Mouse (Mus musculus) T-helper 1 cell (primary cell): ENCODE measurements at regions not wholly inside any gene's neighbourhood (a gene's known extent, or its start where the extent isn't known, plus 50 kb on each side); places are given as distances from the start of the nearest gene placed in this dataset.

ENCODE experiments used
- in situ Hi-C: fragments of 300-600 bp; cut with MboI, MseI; formaldehyde crosslinking; loops from one replicate; pipeline ENCODE4 v1.15.1; 2025; ENCODE audit warnings: high pct_unique_total_duplicates

DNA sequence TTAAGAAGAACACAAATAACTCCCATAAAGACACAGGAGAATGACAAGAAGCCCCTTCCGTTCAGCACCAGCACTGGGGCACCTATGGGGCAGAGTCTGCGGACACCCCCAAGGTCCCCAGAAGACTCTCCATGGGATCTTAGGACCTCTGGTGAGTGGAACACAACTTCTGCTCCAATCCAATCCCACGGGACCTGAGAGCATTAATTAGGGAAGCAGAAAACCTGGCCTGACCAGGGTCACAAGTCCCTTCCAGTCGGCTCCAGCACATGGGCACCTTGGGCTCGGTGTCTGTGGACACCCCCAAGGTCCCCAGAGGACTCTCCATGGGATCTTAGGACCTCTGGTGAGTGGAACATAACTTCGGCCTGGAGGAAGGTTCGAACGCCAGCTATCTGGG lies 59.0 kb upstream of the Btbd35f25 start:
- in situ Hi-C loops, result loop anchor here (10.0 kb wide), 4 partner anchors 61 to 699 kb away; partner anchors contain the start of gene Btbd35f25

DNA sequence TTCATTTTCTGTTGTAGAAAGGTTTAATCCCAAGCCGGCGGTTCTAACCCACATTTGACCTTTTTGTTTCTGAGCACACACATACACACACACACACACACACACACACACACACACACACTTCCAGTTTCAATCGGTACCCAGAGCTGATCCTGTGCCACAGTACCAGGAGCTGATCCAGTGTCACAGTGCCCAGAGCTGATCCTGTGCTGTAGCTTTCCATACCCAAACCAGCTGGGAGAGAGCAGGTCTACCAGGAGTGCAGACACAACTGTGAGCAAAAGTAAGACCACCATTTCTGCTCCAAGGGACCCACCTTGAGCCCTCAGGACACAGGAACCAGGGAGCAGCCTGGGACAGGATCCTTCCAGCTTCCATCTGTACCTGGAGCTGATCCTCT lies 58.3 kb upstream of the Btbd35f25 start:
- in situ Hi-C loops, result loop anchor here (10.0 kb wide), 4 partner anchors 60 to 700 kb away; partner anchors contain the start of gene Btbd35f25
